Mouse (Mus musculus) olfactory bulb, adult 2 months (tissue): Measurements from ENCODE around the gene Midn. TPM values are rescaled to one million over a fixed set of nuclear protein-coding genes. Genes with fewer than 3 reads are reported as not detected.

Source experiments
- H3K27ac ChIP-seq: fragments of 200-500 bp; 2 replicates; pipeline ENCODE4 v1.5.1; 2012; ENCODE audit warnings: low read depth, low read length; ENCODE audit not compliant: insufficient read depth
- H3K4me1 ChIP-seq: fragments of 200-500 bp; 2 replicates; pipeline ENCODE4 v1.6.1; 2012; ENCODE audit warnings: low read length; ENCODE audit not compliant: control insufficient read depth, insufficient read depth
- H3K4me3 ChIP-seq: fragments of 200-500 bp; 2 replicates; pipeline ENCODE4 v1.5.1; 2012; ENCODE audit warnings: mild to moderate bottlenecking, low read depth, low read length, moderate library complexity; ENCODE audit not compliant: insufficient read depth
- CTCF ChIP-seq: fragments of 200-500 bp; IDR thresholded peaks from 2 replicates; pipeline ENCODE4 v1.5.1; 2012; ENCODE audit warnings: low read depth, mild to moderate bottlenecking, low read length, moderate library complexity; ENCODE audit not compliant: insufficient read depth
- POLR2A ChIP-seq: fragments of 200-500 bp; IDR thresholded peaks from 2 replicates; pipeline ENCODE4 v1.6.1; 2012; ENCODE audit warnings: mild to moderate bottlenecking, low read depth, low read length, moderate library complexity; ENCODE audit not compliant: insufficient read depth
- WGBS: fragments of 180-500 bp; shearing (Covaris S2); methylation state at CpG from one replicate; pipeline ENCODE4 v1.1.7; 2018; 5-methylcytosine and 5-hydroxymethylcytosine counted together
- polyA plus RNA-seq: library from polyadenylated mRNA; stranded (reverse); fragments of >200 nt; gene quantifications from 2 replicates; pipeline ENCODE4 v1.2.4, GENCODE M21; 2012; ENCODE audit warnings: low replicate concordance; ENCODE audit not compliant: missing spikeins, insufficient read depth, insufficient read length

Gene Midn
- polyA plus RNA-seq, 1 experiment, result not detected

GRCm38 (mm10) chr10:80159561-80160454, 11.7 kb downstream of the Midn start:
- H3K4me1 ChIP-seq, result peaks cover 83% of the 10 kb centered on the region
- WGBS, result under 1% methylated on average over 55 of the region's 55 CpGs
- H3K27ac ChIP-seq, result peak overlapping the region; percentile 86
- no peak for TF ChIP-seq CTCF
- 0 out of 2 replicates have a peak, but pooled peaks have one; percentile 32 for TF ChIP-seq POLR2A
- H3K4me3 ChIP-seq, result peak overlapping the region; percentile 49

- peak overlapping the region; percentile 49; the same call in 1 of the 2 replicates for H3K4me3 ChIP-seq
- 7% methylated on average over 33 of the region's 33 CpGs for WGBS
- H3K27ac ChIP-seq, result peak overlapping the region; percentile 74
- peaks cover 88% of the 10 kb centered on the region for H3K4me1 ChIP-seq
- TF ChIP-seq CTCF (no peak), POLR2A (no peak)
These were observed 12.6 kb downstream of the Midn start for GRCm38 (mm10) chr10:80160455-80161371.

GRCm38 (mm10) chr10:80161522-80162242, 13.6 kb downstream of the Midn start:
- Histone ChIP-seq H3K27ac (peak overlapping the region; percentile 57), H3K4me3 (no peak overlapping the region), H3K4me1 (peaks cover 83% of the 10 kb centered on the region)
- TF ChIP-seq POLR2A, result no peak
- TF ChIP-seq CTCF, result no peak
- 29% methylated on average over 7 of the region's 7 CpGs for WGBS

GRCm38 (mm10) chr10:80162243-80162608, 14.2 kb downstream of the Midn start:
- Histone ChIP-seq H3K4me3 (no peak overlapping the region), H3K4me1 (peaks cover 77% of the 10 kb centered on the region), H3K27ac (peak overlapping the region; percentile 57; the same call in 1 of the 2 replicates)
- 73% methylated on average over 3 of the region's 3 CpGs for WGBS
- TF ChIP-seq CTCF (no peak), POLR2A (no peak)

GRCm38 (mm10) chr10:80162716-80163299, 14.7 kb downstream of the Midn start:
- 82% methylated on average over 6 of the region's 6 CpGs for whole genome bisulfite sequencing
- no peak for TF ChIP-seq POLR2A
- TF ChIP-seq CTCF, result no peak
- H3K4me1 ChIP-seq, result peaks cover 74% of the 10 kb centered on the region
- H3K27ac ChIP-seq, result peak overlapping the region; percentile 57; the same call in 1 of the 2 replicates
- no peak overlapping the region for H3K4me3 ChIP-seq

GRCm38 (mm10) chr10:80163721-80164120, 15.6 kb downstream of the Midn start:
- Histone ChIP-seq H3K4me3 (no peak overlapping the region), H3K4me1 (peaks cover 66% of the 10 kb centered on the region), H3K27ac (peak overlapping the region; percentile 63)
- TF ChIP-seq CTCF (no peak), POLR2A (no peak)
- WGBS, result 44% methylated on average over 8 of the region's 8 CpGs

GRCm38 (mm10) chr10:80164161-80164997, 16.3 kb downstream of the Midn start:
- no peak for TF ChIP-seq CTCF
- no peak for TF ChIP-seq POLR2A
- Histone ChIP-seq H3K4me3 (peak overlapping the region; percentile 48), H3K4me1 (peaks cover 60% of the 10 kb centered on the region), H3K27ac (peak overlapping the region; percentile 83)
- 5% methylated on average over 44 of the region's 44 CpGs for WGBS
